Mouse (Mus musculus) small intestine, adult 2 months (tissue): ENCODE data around the gene Acad9.

Experiments used
- CTCF ChIP-seq: fragments of 200-500 bp; IDR thresholded peaks from 2 replicates; pipeline ENCODE4 v1.5.1; 2012; ENCODE audit warnings: low read depth, mild to moderate bottlenecking, control low read depth, inconsistent platforms, low read length, moderate library complexity, mixed read lengths; ENCODE audit not compliant: insufficient replicate concordance, insufficient read length; ENCODE audit errors: extremely low read depth
- POLR2A ChIP-seq: fragments of 200-500 bp; IDR thresholded peaks from 2 replicates; pipeline ENCODE4 v1.6.1; 2012; ENCODE audit warnings: low read depth, mild to moderate bottlenecking, control low read depth, inconsistent platforms, low read length, moderate library complexity

DNA sequence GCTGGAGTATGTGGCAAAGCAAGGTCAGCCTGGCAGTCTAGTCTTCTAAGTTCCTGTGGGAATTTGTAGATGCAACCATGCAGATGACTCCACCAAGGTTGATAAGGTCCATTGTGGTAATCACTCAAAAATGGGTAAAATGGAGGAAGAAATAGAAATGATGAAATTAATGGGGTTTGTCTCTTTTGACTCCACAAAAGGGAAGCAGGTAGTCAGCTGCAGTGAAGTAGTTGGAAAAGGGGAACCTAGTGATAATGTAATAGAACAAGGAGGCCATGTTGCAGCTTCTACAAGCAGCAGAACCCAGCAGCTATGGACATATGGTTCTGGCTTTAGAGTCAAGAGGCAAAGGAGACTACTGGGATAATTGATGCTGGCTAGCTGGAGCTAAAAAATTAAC, 70.4 kb downstream of the Acad9 start:
- no peak for TF ChIP-seq CTCF
- no peak for TF ChIP-seq POLR2A
